Mouse (Mus musculus) brain, embryonic 14.5 days (tissue): ENCODE measurements around the gene Wnt4.

ENCODE experiments used
- CTCF ChIP-seq: fragments of 200-500 bp; IDR thresholded peaks from 2 replicates; pipeline ENCODE4 v1.5.1; 2012; ENCODE audit warnings: inconsistent platforms, mild to moderate bottlenecking, moderate library complexity, borderline replicate concordance; ENCODE audit not compliant: insufficient read depth, insufficient read length; ENCODE audit errors: extremely low read depth
- POLR2A ChIP-seq: fragments of 200-500 bp; IDR thresholded peaks from 2 replicates; pipeline ENCODE4 v1.6.1; 2012; ENCODE audit warnings: mild to moderate bottlenecking, inconsistent platforms, borderline replicate concordance; ENCODE audit not compliant: poor library complexity, insufficient read depth, insufficient read length, severe bottlenecking; ENCODE audit errors: extremely low read depth

DNA sequence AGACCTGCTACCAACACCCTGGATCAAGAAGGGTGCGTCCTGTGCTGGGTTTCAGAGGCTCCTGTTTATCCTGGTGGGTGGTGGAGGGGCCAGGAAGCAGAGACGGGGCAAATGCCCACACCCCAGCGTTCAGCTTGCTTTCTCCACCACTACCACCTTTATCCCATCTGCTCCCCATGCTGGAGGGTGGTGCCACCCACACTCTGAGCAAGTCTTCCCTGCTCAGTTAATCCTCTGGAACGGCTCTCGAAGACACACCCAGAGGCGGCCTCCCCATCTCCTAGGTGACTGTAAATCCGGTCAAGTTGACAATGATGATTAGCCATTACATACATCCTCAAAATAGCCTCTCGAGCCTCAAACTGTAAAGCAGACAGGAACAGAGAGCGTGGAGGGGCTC, 41.9 kb upstream of the Wnt4 start:
- TF ChIP-seq POLR2A = no peak
- TF ChIP-seq CTCF = no peak
